Mouse (Mus musculus) embryonic fibroblast, embryonic 13.5 days (primary cell): ENCODE measurements at regions not wholly inside any gene's neighbourhood (a gene's known extent, or its start where the extent isn't known, plus 50 kb on each side); places are given as distances from the start of the nearest gene placed in this dataset.

ENCODE experiments used
- H3K27ac ChIP-seq: 2 replicates; pipeline ENCODE4 v1.5.1; 2012; ENCODE audit warnings: low read length, control low read depth, inconsistent platforms; ENCODE audit not compliant: insufficient read depth
- H3K4me1 ChIP-seq: 2 replicates; pipeline ENCODE4 v1.6.1; 2011; ENCODE audit warnings: low read length; ENCODE audit not compliant: control insufficient read depth, insufficient read depth
- H3K4me3 ChIP-seq: 2 replicates; pipeline ENCODE4 v1.5.1; 2011; ENCODE audit warnings: mild to moderate bottlenecking, control low read depth, low read length; ENCODE audit not compliant: insufficient read depth
- CTCF ChIP-seq: IDR thresholded peaks from 2 replicates; pipeline ENCODE4 v1.5.1; 2011; ENCODE audit warnings: mild to moderate bottlenecking, control low read depth, low read length, moderate library complexity, borderline replicate concordance; ENCODE audit not compliant: insufficient read depth
- POLR2A ChIP-seq: IDR thresholded peaks from 2 replicates; pipeline ENCODE4 v1.6.1; 2011; ENCODE audit warnings: low read depth, mild to moderate bottlenecking, control low read depth, low read length, moderate library complexity

DNA sequence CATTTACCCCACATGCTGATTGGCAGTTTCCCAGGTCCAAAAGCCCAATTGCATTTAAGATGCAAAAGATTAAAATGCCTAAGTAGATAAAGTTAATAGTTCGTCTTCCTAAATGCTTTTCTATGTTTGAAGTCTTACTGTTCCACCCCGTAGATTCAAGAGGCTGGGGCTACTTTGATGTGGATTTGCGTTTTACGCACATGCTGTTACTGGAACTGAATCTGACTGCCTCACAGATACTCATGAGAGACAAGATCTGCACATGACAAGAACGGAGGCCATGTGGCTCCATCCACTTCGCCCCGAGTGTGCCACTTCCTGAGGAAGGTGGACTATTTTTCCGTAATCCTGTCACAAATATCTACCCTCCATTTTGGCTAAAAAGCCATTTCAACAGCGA is 247.6 kb downstream of the Mtx2 start:
- no peak overlapping the region for H3K4me3 ChIP-seq
- H3K27ac ChIP-seq: no peak overlapping the region
- TF ChIP-seq CTCF (no peak), POLR2A (no peak)
- H3K4me1 ChIP-seq: no peaks in the 10 kb centered on the region

GRCm38 (mm10) chr2:75087164-75087563 is 261.6 kb downstream of the Mtx2 start:
- Histone ChIP-seq H3K27ac (no peak overlapping the region), H3K4me1 (no peaks in the 10 kb centered on the region), H3K4me3 (no peak overlapping the region)
- TF ChIP-seq POLR2A: no peak
- no peak for TF ChIP-seq CTCF

DNA sequence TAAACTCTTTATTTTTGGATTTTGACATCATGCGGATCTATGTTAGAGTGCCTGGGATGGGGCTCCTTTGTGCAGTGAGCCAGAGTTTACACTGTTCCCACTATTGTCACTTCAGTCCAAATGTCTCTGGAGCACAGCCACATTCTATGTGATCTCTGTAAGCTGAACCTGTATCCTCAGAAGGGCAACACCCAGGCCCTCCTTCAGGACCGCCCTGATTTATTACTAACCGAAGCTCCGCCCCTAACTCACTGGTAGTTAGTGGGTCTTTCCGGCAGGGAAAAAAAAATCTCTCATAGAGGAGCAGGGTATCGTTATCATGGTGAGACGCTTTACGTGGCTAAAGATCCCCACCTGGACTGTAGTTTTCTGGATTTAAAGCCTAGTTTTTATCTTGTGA is 263.6 kb downstream of the Mtx2 start:
- Histone ChIP-seq H3K27ac (no peak overlapping the region), H3K4me3 (no peak overlapping the region), H3K4me1 (no peaks in the 10 kb centered on the region)
- no peak for TF ChIP-seq POLR2A
- no peak for TF ChIP-seq CTCF

GRCm38 (mm10) chr2:75089616-75090015 is 264.0 kb downstream of the Mtx2 start:
- TF ChIP-seq CTCF: no peak
- no peak for TF ChIP-seq POLR2A

DNA sequence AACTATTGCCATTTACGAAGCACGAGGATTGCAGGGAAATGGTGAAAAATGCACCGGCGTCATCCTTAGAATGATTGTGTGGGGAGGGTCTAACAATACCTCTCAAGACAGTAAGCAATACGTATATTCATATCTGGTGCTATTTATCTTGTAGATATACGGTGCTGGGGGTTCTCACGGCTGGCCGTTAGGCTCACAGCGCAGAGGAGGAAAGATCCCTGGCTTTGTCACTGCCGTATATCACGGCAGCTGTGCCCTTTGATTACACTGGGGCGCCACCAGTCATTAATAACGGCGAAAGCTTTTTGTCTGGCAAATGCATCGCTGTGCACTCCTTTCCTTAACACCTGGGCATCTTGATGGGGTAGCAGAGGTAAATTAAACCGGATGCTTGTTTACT is 264.8 kb downstream of the Mtx2 start:
- Histone ChIP-seq H3K4me3 (no peak overlapping the region), H3K27ac (no peak overlapping the region), H3K4me1 (no peaks in the 10 kb centered on the region)
- no peak for TF ChIP-seq POLR2A
- no peak for TF ChIP-seq CTCF

More at GRCm38 (mm10) chr2:75089616-75090015, 264.0 kb downstream of the Mtx2 start:
- no peaks in the 10 kb centered on the region for H3K4me1 ChIP-seq
- H3K27ac ChIP-seq: no peak overlapping the region
- H3K4me3 ChIP-seq: no peak overlapping the region

GRCm38 (mm10) chr2:75101501-75101900 is 275.9 kb downstream of the Mtx2 start:
- Histone ChIP-seq H3K4me3 (no peak overlapping the region), H3K27ac (no peak overlapping the region), H3K4me1 (no peaks in the 10 kb centered on the region)
- no peak for TF ChIP-seq POLR2A
- no peak for TF ChIP-seq CTCF

DNA sequence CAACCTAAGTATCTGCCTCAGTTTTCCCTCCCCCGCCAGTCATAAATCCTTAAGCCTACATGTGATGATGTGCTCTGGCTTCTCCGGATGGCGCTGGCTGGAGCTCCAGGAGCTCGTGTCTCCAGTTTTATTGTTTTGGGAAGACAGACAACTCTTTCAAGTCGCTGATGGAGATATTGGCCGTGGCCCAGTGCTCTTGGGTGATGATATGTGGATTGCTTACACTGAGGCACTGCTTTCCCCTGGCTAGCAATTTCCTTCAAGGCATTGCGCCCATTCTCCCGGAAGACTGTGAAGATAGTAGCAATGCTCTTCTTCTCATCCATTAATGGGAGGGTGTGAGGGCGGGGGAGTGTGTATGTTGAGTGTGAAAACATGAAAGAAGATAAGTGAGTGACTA is 287.1 kb downstream of the Mtx2 start:
- TF ChIP-seq CTCF (no peak), POLR2A (no peak)
- no peak overlapping the region for H3K27ac ChIP-seq
- H3K4me3 ChIP-seq: no peak overlapping the region
- H3K4me1 ChIP-seq: peaks cover 3% of the 10 kb centered on the region; the same call in 1 of the 2 replicates

DNA sequence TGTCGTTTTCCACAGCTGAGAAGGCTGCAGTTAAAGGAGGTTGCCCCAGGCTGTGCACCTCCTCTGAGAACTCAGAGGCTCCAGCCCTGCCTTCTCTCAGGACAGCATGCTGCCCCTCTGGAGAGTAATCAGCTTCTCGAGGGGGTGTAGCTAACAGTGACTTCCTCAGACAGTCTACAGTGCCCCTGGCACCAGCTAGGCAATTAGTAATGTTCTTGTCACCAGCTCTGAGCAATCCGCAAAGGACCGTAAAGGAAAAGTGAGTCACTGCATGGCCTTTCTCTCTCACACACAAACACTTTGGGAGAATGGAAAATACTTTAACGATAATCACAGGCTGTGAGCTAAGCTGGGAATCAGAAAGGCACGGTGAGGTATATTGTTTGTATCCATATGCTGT is 288.8 kb downstream of the Mtx2 start:
- H3K27ac ChIP-seq: no peak overlapping the region
- peaks cover 3% of the 10 kb centered on the region; the same call in 1 of the 2 replicates for H3K4me1 ChIP-seq
- H3K4me3 ChIP-seq: no peak overlapping the region
- no peak for TF ChIP-seq CTCF

- H3K4me3 ChIP-seq: no peak overlapping the region
- no peak overlapping the region for H3K27ac ChIP-seq
- TF ChIP-seq CTCF: no peak
- no peak for TF ChIP-seq POLR2A
- peaks cover 3% of the 10 kb centered on the region; the same call in 1 of the 2 replicates for H3K4me1 ChIP-seq
Measured at GRCm38 (mm10) chr2:75118348-75118926, 292.8 kb downstream of the Mtx2 start.

DNA sequence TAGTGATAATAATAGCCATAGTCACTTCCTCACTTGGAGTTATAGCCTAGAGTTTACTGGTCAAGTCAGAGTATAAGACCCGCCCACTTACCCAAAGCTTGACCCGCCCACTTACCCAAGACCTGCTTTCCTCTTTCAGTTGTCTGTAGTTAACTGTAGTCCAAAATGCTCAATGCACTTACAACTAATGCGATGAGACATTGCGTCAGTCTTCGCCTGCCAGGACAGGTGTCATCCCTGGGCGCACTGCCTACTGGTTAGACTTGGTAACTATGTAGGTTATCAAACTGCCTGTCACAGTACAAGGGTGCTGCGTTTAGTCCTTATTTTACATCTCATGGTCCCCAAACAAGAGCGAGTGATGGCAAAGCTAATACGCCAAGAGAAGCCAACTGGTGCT is 294.0 kb downstream of the Mtx2 start:
- Histone ChIP-seq H3K4me3 (no peak overlapping the region), H3K4me1 (no peaks in the 10 kb centered on the region), H3K27ac (no peak overlapping the region)
- no peak for TF ChIP-seq CTCF
- no peak for TF ChIP-seq POLR2A
